Mouse (Mus musculus) heart, embryonic 14.5 days (tissue): Measurements from ENCODE around the gene Mcm10. TPM values are rescaled to one million over a fixed set of nuclear protein-coding genes. Genes with fewer than 3 reads are reported as not detected.

ENCODE experiments used
- ATAC-seq: fragments of 200-750 bp; cut with Nextera tagmentation; 2 replicates; pipeline ENCODE4 v1.8.0; 2017; ENCODE audit warnings: low read depth, moderate TSS enrichment; ENCODE audit not compliant: insufficient number of reproducible peaks, insufficient read depth, low FRiP score
- H3K27ac ChIP-seq, 2 experiments: fragments of 200-500 bp in 1 of 2; fragments of 300-500 bp in 1 of 2; sonication (generic) in 1 of 2; replicated peaks in 1 of 2; 2 replicates each; pipeline ENCODE4 v1.5.1; 2012 to 2014; ENCODE audit warnings: low read depth in 2 of 2, low read length in 2 of 2, control low read depth in 1 of 2, mild to moderate bottlenecking in 1 of 2, mixed read lengths in 1 of 2; ENCODE audit not compliant: control insufficient read depth in 1 of 2, insufficient read depth in 1 of 2
- H3K27me3 ChIP-seq: fragments of 300-500 bp; sonication (generic); 2 replicates; pipeline ENCODE4 v1.6.1; 2014; ENCODE audit warnings: mild to moderate bottlenecking, low read length, control low read depth; ENCODE audit not compliant: control insufficient read depth, insufficient read depth
- H3K36me3 ChIP-seq: fragments of 300-500 bp; sonication (generic); 2 replicates; pipeline ENCODE4 v1.6.1; 2014; ENCODE audit warnings: mild to moderate bottlenecking, control low read depth, low read length, mixed read lengths; ENCODE audit not compliant: control insufficient read depth, insufficient read depth
- H3K4me1 ChIP-seq, 2 experiments: fragments of 200-500 bp in 1 of 2; fragments of 300-500 bp in 1 of 2; sonication (generic) in 1 of 2; 2 replicates each; pipeline ENCODE4 v1.6.1; 2012 to 2014; ENCODE audit warnings: low read length in 2 of 2, control low read depth in 1 of 2, mixed read lengths in 1 of 2; ENCODE audit not compliant: control insufficient read depth in 2 of 2, insufficient read depth in 2 of 2
- H3K4me2 ChIP-seq: fragments of 300-500 bp; sonication (generic); 2 replicates; pipeline ENCODE4 v1.6.1; 2014; ENCODE audit warnings: mild to moderate bottlenecking, low read length
- H3K4me3 ChIP-seq, 2 experiments: fragments of 200-500 bp in 1 of 2; fragments of 300-500 bp in 1 of 2; sonication (generic) in 1 of 2; 2 replicates each; pipeline ENCODE4 v1.5.1; 2012 to 2014; ENCODE audit warnings: low read length in 2 of 2, mild to moderate bottlenecking in 2 of 2, control low read depth in 1 of 2, low read depth in 1 of 2, moderate library complexity in 1 of 2; ENCODE audit not compliant: control insufficient read depth in 1 of 2, insufficient read depth in 1 of 2
- H3K9ac ChIP-seq: fragments of 300-500 bp; sonication (generic); 2 replicates; pipeline ENCODE4 v1.6.1; 2014; ENCODE audit warnings: mild to moderate bottlenecking, low read length
- H3K9me3 ChIP-seq: fragments of 300-500 bp; sonication (generic); 2 replicates; pipeline ENCODE4 v1.6.1; 2016; ENCODE audit warnings: low read length, control low read depth; ENCODE audit not compliant: control insufficient read depth
- WGBS: fragments of 180-500 bp; shearing (Covaris S2); extraction: QIAGEN DNeasy Blood & Tissue Kit; methylation state at CpG from one replicate; pipeline ENCODE4 v1.1.7; 2014; 5-methylcytosine and 5-hydroxymethylcytosine counted together
- polyA plus RNA-seq: library from polyadenylated mRNA; unstranded; fragments of >200 nt; fragmentation: Nextera tagmentation; extraction: Ambion mirVana; gene quantifications from 2 replicates; pipeline ENCODE4 v1.2.1, GENCODE M21; 2014

Mcm10 gene
- 13.6 and 14.7 TPM in 2 replicates for polyA plus RNA-seq

- H3K4me3 ChIP-seq: peak within 1 kb of the TSS; percentile 73 to 74
- peak within 1 kb of the TSS; percentile 68 for H3K4me2 ChIP-seq
- H3K9me3 ChIP-seq: no peaks in the 10 kb centered on the region
- peaks cover 0 to 6% of the 10 kb centered on the region in 2 experiments; a peak in 1 of 4 replicates for H3K4me1 ChIP-seq
- no peak within 1 kb of the TSS for H3K27ac ChIP-seq
- peak; percentile 99 for ATAC-seq
- no peaks in the 10 kb centered on the region for H3K27me3 ChIP-seq
- H3K9ac ChIP-seq: peak within 1 kb of the TSS; percentile 69
- H3K36me3 ChIP-seq: peaks cover 14% of the 10 kb centered on the region
- 2% methylated on average over 32 of the region's 32 CpGs for WGBS
These were observed at the start of gene Mcm10 for GRCm38 (mm10) chr2:5012491-5013324. TSS of gene Mcm10 (minus strand) at chr2:5012791.

GRCm38 (mm10) chr2:5061133-5061708, 48.6 kb upstream of the Mcm10 start:
- ATAC-seq: no peak
- 84% methylated on average over 8 of the region's 8 CpGs for WGBS
- no peak overlapping the region for H3K9ac ChIP-seq

GRCm38 (mm10) chr2:5059997-5060396, 47.4 kb upstream of the Mcm10 start:
- ATAC-seq: no peak
- whole genome bisulfite sequencing: 79% methylated on average over 4 of the region's 4 CpGs
- Histone ChIP-seq H3K27ac (no peak overlapping the region), H3K4me2 (no peak overlapping the region), H3K27me3 (no peaks in the 10 kb centered on the region), H3K9ac (no peak overlapping the region), H3K9me3 (no peaks in the 10 kb centered on the region), H3K4me3 (no peak overlapping the region), H3K4me1 (peaks cover 3 to 4% of the 10 kb centered on the region in 2 experiments; a peak in 2 of 4 replicates), H3K36me3 (no peaks in the 10 kb centered on the region)

More at GRCm38 (mm10) chr2:5061133-5061708, 48.6 kb upstream of the Mcm10 start:
- Histone ChIP-seq H3K4me3 (no peak overlapping the region), H3K27ac (no peak overlapping the region), H3K27me3 (no peaks in the 10 kb centered on the region), H3K9me3 (no peaks in the 10 kb centered on the region), H3K4me2 (no peak overlapping the region), H3K36me3 (no peaks in the 10 kb centered on the region), H3K4me1 (peaks cover 3 to 4% of the 10 kb centered on the region in 2 experiments; a peak in 2 of 4 replicates)

- peaks cover 0 to 4% of the 10 kb centered on the region in 2 experiments; a peak in 1 of 4 replicates for H3K4me1 ChIP-seq
These were observed 45.8 kb upstream of the Mcm10 start for GRCm38 (mm10) chr2:5058436-5058835.

GRCm38 (mm10) chr2:5050562-5050961, 38.0 kb upstream of the Mcm10 start:
- no peak overlapping the region for H3K4me2 ChIP-seq
- no peak overlapping the region for H3K9ac ChIP-seq
- no peaks in the 10 kb centered on the region for H3K27me3 ChIP-seq
- no peaks in the 10 kb centered on the region for H3K9me3 ChIP-seq
- WGBS: 78% methylated on average over 2 of the region's 2 CpGs
- no peaks in the 10 kb centered on the region for H3K4me1 ChIP-seq
- ATAC-seq: no peak
- H3K36me3 ChIP-seq: 0 out of 2 replicates have a peak, but pooled peaks cover 8% of the 10 kb centered on the region
- H3K4me3 ChIP-seq: no peak overlapping the region
- H3K27ac ChIP-seq: no peak overlapping the region

More at GRCm38 (mm10) chr2:5058436-5058835, 45.8 kb upstream of the Mcm10 start:
- no peak for ATAC-seq
- no peak overlapping the region for H3K4me3 ChIP-seq
- no peaks in the 10 kb centered on the region for H3K9me3 ChIP-seq
- H3K36me3 ChIP-seq: no peaks in the 10 kb centered on the region
- H3K27me3 ChIP-seq: no peaks in the 10 kb centered on the region
- H3K4me2 ChIP-seq: no peak overlapping the region
- H3K9ac ChIP-seq: no peak overlapping the region
- H3K27ac ChIP-seq: no peak overlapping the region
- 74% methylated on average over 5 of the region's 5 CpGs for WGBS

GRCm38 (mm10) chr2:5047016-5047415, 34.4 kb upstream of the Mcm10 start:
- H3K4me1 ChIP-seq: peaks cover 7 to 14% of the 10 kb centered on the region in 2 experiments; a peak in 3 of 4 replicates
- no peaks in the 10 kb centered on the region for H3K27me3 ChIP-seq
- no peak for ATAC-seq
- H3K27ac ChIP-seq: no peak overlapping the region
- H3K4me3 ChIP-seq: no peak overlapping the region
- H3K9ac ChIP-seq: no peak overlapping the region
- H3K4me2 ChIP-seq: no peak overlapping the region
- H3K9me3 ChIP-seq: no peaks in the 10 kb centered on the region
- 78% methylated on average over 2 of the region's 2 CpGs for WGBS
- peaks cover 10% of the 10 kb centered on the region; the same call in 1 of the 2 replicates for H3K36me3 ChIP-seq

- H3K4me3 ChIP-seq: no peak overlapping the region
- no peak overlapping the region for H3K27ac ChIP-seq
- H3K27me3 ChIP-seq: no peaks in the 10 kb centered on the region
- H3K4me2 ChIP-seq: no peak overlapping the region
- ATAC-seq: no peak
- H3K9ac ChIP-seq: no peak overlapping the region
- WGBS: 42% methylated on average over 13 of the region's 13 CpGs
- H3K9me3 ChIP-seq: no peaks in the 10 kb centered on the region
- peaks cover 7 to 14% of the 10 kb centered on the region in 2 experiments; a peak in 3 of 4 replicates for H3K4me1 ChIP-seq
- peaks cover 16% of the 10 kb centered on the region; the same call in 1 of the 2 replicates for H3K36me3 ChIP-seq
These were observed 32.8 kb upstream of the Mcm10 start for GRCm38 (mm10) chr2:5045269-5045965.
